Mouse (Mus musculus) embryo, embryonic 11 days (tissue): ENCODE results near the gene Gtf2ird1.
"Not testable (repeated sequence)": the region's sequence is repeated elsewhere in the genome, so short reads cannot be mapped to it uniquely, and the experiment has no call there.

Experiments
- DNase-seq: peaks from one replicate; pipeline ENCODE4 v3.0.0-alpha.2; 2015

The Gtf2ird1 gene

DNA sequence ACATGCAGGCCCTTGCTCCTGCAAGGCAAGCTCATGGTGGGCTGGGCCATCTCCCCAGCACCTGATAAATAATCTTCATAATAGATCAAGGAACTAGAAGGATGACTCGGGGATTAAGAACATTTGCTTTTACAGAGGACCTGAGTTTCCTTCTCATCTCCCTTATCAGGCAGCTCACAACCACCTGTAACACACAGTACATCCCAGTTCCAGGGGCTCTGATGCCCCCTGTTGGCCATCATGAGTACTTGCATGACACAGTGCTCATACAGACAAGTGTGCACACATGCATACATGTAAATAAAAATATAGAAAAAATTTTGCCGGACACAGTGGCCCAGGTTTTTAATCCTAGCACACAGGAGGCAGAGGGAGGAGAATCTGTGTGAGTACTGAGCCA, 17.4 kb upstream of the Gtf2ird1 start:
- DNase-seq = no peak

DNA sequence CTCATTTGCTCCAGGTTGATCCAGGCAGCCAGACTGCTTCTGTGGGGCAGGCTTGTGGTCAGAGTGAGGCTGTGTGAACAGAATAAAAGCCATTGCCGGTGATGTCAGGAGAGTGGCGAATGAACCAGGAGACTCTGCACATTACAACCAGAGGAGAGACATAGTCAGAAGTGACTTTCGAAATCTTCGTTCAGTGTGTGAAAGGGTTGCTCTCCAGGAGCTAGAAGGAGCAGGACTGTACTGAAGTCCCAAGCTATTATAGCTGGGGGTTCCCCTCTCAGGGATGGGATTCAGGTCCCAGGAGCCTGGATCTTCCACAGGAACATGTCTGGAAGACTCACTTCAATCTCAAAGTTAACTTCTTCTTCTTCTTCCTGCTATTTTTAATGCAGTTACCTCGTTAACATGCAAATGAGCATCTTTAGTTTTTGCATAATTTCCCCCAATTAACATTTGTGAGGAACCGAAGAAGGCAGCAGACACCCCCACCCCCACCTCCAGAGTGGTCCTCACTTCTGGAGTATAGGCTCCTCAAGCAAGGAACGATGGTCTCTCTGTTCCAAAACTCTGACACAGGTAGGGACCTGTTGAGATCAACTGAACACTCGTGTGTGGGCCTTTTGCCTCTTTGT, 14.1 kb upstream of the Gtf2ird1 start:
- no peak for DNase-seq

DNA sequence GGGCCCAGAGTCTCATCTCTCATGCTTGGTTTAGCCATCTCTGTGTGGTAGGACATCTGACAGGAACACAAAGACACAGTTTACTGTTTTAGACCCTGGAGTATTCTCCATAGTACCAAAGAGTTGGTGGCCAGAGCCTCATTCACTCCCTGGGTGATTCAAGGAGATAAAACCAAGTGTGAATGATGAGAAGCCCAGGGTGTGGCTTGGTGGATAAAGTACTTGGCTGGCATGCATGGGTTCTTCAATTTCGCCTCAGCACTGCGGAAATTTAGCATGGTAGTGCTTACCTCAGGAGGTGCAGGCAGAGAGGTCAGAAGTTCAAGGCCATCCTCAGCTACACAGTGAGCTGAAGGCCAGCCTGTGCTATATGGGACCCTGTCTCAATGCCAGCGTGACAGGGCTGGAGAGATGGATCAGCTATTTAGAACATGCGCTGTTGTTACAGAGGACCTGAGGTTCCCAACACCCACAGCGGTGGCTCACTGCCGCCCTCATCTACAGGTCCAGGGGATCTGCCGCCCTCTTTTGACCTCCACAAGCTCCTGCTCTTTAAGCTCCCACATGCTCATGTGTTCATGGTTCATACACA, 13.1 kb upstream of the Gtf2ird1 start:
- no peak for DNase-seq

DNA sequence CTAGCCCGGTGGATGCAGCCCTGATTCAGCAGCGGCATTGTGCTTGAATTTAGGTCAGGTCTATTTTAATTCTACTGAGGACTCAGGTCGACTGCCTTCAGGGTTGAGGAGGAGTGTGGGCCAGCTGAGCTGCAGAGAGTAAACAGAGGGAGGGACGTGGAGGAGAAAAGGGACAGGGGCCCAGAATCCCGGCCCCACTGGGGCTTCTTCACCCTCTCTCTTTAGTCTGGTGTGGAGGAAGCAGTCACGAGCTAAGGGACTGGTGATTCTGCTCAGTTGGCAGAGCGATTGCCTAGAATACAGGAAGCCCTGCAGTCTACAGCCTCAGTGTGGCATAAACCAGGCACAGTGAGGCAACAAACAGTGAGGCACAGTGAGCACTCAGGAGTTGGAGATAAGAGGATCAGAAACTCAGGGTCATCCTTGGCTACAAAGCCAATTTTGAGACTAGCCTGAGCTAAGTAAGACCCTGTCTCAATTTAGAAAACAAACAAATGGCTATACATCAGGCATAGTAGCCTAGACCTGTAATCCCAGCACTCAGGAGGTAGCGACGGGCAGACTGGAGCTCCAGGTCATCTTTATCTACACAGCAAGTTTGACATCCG, 11.7 kb upstream of the Gtf2ird1 start:
- no peak for DNase-seq

DNA sequence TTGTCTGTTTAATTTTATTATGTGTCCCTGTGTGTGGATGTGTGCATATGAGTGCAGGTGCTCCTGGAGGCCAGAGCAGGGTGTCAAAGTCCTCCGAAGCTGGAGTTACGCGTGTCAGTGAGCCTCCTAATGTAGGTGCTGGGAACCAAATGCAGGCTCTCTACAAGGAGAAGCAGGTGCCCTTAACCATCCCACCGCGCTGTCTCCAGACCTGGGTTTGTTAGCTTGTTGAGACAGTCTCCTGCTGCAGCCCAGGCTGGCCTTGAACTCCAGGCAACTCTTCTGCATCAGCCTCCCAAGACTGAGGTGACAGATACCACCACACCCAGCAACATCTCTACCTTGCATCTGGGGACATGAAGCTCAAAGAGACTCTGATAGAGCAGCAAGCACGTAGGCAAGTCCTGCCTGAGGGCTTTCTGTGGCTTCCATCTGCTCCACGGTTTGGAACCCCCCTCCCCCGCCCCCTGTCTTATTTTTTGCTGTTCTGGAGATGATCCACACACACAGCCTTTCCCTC, 10.6 kb upstream of the Gtf2ird1 start:
- no peak for DNase-seq

DNA sequence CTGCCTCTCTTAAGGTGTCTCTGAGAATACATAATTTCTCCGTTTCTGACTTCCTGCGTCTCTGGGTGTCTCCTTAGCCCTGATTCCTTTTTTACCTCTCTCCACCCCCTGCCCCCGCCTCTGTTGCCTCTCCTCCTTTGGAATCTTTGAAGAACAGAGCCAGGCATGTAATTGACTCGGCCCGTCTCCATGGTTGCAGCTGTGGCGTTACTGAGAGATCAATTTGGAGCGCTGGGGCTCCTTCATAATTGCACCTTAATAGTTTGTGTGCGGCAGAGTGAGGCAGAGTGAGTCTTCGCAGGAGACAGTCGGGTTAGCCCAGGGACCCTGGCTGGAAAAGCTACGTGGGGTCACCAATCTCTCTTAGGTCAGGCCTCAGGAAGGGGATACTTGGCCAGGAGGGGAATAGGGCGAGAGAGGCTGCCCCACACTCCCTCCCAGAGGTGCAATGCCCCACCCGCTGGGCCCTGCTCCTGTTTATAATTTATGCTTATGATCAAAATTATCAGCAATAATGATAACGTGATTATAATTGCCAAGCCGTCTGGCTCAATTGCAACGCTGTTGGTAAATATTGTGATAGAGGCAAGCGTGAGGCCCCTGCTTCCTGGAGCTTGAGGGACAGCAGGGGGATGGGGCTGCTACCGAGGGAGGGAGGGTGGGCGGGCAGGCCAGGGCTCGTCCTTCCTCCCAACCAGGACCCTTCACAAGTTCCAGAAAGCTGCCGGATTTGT, 9.9 kb upstream of the Gtf2ird1 start:
- DNase-seq = peak; percentile 62

DNA sequence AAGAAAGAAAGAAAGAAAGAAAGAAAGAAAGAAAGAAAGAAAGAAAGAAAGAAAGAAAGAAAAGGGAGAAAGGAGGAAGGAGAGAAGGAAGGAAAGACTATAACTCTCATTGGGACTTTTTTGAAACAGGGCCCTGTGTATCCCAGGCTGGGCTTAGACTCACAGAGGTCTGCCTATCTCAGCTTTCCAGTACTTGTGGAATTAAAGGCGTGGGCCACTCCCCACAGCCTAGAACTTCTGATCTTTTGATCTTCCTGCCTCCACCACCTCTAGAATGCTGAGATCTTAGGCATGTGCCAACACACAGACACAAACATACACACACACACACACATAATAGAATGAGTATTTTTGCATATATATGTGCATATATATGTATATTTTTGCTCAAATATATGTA, 8.7 kb upstream of the Gtf2ird1 start:
- no peak for DNase-seq

DNA sequence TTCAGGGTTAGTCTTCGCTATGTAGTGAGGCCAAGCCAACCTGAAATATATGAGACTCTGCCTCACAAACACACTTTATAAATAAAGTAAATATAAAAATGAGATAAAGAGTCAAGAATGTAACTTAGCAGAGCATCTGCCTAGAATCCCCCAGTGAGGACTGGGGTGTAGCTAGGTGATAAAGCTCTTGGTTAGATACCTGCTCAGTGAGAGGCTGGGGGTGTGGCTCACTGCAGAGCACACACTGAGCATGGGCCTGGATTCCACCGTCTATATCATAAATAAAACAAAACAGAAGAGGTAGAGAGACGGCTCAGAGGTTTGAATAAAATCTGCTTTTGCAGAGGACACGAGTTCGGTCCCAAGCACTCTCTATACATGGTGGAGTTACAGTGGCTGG, 7.7 kb upstream of the Gtf2ird1 start:
- DNase-seq = no peak

DNA sequence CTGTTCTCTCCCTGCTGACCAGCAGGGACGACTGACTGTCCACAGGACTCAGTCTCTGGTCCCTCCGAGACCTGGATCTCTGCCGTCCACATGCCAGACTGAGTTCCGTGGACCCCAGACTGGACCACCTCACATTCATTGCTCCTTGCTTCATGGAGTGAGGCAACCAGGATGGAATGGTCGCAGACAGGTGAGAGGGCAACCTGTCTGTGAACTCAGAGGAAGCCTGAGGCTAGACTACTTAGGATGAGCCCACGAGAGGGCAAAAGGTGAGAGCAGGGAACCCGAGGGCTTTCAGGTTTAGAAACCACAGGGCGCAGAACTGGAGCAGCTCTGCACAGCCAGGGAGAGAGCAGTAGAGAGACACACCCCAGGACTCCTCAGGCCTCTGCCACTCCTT, 6.2 kb upstream of the Gtf2ird1 start:
- no peak for DNase-seq

DNA sequence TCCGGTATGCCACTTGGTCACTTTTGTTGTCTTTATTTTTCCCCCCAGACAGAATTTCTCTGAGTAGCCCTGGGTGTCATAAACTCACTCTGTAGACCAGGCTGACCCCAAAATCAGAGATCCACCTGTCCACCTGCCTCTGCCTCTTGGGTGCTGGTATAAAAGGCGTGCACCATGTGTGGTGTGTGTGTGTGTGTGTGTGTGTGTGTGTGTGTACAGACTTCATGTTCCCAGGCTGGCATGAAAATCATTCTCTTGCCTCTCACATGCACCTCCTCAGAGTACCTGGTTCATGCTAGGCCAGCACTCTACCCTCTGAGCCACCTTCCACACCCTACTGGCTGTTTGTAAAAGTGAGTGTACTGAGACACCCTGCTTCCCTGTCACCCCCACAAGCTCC, 5.8 kb upstream of the Gtf2ird1 start:
- DNase-seq = no peak

DNA sequence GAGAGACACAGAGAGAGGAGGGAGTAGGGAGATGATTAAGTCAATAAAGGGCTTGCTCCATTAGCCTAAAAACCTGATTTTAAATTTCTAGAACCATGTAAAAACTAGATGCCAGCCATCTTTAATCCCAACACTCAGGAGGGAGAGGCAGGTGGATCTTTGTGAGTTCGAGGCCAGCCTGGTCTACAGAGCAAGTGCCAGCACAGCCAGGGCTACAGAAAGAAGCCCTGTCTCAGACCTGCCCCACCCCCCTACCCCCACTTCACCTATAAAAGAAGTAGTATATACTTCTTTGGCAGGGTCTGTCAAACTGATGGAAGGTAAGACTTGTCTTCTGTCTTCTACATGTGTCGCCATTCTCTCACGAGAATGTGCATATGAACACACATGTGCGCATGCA, 4.0 kb upstream of the Gtf2ird1 start:
- no peak for DNase-seq

DNA sequence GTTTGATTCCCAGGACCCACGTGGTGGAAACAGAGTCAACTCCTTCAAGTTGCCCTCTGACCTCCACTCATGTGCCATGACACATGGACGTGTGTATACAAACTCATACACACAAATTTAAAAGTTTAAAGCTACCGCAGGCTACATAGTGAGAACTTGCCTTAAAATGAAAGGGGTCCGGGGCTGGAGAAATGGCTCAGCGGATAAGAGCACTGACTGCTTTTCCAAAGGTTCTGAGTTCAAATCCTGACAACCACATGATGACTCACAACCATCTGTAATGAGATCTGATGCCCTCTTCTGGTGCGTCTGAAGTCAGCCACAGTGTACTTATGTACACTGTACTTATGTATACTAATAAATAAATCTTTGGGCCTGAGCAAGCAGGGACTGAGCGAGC, 2.6 kb upstream of the Gtf2ird1 start:
- DNase-seq = no peak

DNA sequence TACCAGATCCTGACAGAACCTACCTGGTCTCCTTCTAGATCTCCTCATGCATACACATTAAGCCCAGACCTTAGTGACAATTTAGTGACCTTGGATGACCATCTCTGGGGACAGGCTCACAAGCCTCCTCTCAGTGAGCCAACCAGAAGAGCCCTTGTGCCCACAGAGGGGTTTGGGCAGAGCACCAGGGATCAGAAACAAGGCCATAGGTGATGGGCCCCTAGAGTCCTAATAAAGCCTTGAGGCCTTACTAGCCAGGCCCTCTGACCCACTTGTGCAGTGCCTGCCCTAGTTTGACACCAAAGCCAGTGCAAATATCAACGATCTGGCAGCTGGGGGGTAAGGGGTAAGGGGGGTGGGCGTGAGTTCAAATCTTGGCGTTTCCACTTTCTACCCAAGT, 1.9 kb upstream of the Gtf2ird1 start:
- DNase-seq = no peak

DNA sequence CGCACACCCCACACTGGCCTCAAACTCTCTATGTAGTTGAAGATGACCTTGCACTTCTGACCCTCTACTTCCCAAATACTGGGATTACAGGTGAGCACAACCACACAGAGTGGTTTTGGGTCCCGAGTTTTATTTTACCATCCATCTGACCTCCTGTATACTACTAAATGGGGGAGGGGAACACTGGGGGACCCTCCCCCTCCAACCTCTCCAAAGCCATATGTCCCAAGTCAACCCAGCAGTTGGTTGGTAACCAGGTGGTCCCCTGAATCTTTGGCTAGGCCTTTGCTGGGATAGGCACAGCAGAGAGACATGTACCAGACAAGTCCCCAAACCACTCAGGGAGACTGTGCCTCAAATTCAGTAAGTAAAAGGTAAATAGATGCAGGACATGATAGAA, 855 bp upstream of the Gtf2ird1 start:
- DNase-seq = no peak

DNA sequence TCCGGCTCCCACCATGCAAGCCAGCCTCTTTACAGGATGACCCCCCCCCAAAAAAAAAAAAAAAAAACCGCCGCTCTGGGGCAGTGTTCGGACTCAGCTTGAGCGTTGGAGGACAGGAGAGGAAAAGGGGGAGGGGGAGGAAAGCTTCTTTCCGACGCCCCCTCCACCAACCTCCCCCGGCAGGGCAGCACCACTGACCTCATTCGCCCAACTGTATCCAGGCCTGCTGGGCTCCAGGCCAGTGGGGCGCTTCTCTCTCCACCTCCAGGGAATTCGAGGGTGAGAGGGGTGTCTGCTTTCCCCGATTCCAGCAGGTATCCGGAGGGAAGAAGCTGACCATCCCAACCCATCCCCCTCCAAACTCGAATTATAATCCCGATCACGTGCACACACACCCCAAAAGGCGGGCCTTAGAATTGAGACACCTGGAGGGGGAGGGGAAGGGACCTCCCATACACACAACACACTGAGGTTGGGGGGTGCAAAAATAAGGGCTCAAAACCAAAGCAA, 547 bp downstream of the Gtf2ird1 start:
- peak; percentile 86 for DNase-seq

DNA sequence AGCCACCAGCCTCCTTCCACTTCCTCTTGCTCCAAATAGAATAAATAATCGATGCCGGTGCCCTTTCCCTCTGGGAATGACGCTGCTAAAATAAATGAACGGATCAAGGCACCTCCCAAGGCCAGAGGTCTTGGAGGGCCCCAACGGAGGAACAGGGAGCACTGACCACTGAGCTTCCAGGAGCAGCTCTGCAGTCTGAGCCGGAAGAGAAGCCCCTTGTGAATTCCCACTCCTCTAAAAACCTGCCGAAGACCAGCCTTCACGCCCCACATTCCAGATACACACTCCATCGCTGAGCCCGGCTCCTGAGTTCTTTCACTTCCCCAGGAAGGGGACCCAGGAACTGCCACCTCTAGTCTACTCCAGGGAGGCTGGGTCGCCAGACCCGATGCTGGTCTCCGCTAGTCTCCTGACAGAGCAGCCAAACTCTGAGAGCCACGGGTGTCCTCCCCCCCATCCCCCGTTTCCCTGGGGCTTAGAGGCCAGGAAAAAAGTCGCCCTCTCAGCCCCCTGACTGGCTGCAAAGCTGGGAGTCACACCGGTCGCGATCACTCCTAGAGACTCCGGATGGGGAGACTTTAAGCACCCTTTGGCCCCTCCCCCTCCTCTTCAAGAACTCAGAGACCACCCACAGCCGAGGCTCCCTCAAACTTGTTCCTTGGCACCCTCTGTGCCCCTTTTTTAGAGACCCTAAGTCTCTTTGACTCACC, 1.2 kb downstream of the Gtf2ird1 start:
- DNase-seq = peak; percentile 85

DNA sequence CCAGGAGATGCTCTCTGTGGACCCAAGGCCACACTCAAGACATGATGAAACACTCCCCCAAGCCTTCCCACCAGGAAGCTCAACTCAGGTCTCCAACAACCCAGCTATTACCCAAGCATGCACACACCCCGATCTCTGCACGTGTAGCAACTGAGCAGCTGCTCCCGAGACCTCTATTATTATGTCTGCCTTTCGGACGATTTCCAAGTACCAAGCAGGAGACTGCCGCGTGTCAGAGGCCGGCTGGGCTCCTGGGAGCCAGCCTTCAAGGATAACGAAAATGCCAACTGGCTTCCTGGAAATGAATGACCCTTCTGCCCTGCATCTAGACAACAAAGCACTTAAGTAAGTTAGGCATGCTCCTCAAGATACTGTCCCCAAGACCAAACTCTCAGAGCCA, 2.1 kb downstream of the Gtf2ird1 start:
- no peak for DNase-seq

DNA sequence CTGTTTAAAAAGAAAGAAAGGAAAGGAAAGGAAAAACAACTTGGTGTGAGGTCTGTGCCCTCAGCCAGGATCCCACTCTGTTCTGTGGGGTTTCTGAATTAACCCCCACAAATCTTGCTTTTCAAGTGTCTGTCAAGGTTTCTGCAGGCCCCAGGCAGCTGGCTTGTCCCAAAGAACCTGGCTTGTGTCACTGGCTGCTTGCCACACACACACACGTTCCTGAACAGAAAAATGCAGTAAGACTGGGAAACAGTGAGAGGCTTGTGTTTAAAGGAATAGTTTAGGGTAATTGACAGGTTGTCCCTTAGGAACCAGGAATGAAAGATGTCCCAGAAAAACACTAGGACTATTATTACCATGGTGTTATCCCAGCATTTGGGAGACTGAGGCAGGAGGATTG, 2.9 kb downstream of the Gtf2ird1 start:
- DNase-seq = no peak

DNA sequence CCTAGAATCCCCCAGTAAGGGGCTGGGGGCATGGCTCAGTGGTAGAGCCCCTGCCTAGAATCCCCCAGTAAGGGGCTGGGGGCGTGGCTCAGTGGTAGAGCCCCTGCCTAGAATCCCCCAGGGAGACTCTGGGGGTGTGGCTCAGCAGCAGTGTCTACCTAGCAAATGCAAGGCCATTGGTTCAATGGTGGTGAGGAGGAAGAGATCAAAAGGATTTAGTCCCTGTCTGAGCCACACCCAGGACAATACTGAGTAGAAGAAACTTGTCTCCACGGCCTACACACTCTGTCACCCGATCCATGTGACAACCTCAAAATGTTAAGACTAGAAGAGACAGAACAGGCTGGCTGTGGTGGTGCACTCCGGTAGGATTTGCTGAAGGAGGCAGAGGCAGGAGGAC, 9.8 kb downstream of the Gtf2ird1 start:
- not testable (repeated sequence) for DNase-seq

DNA sequence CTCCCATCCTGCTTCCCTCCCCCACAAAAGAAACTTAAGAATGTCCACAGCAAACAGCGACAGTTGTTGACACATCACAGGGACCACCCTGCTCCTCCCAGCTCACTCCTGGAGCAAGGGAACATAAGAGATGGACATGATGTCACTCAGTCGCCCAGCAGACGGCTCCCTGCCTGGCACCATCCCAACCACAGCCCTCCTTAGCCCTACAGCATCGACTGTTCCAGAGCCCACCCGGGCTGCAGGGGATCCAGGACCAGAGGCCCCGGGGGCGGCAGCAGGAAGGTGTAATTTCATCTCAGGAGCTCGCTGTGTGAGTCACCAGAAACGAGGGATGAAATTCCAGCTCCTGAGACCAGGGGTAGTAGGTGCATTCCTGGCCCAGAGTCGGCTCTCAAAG, 10.6 kb downstream of the Gtf2ird1 start:
- peak; percentile 42 for DNase-seq

DNA sequence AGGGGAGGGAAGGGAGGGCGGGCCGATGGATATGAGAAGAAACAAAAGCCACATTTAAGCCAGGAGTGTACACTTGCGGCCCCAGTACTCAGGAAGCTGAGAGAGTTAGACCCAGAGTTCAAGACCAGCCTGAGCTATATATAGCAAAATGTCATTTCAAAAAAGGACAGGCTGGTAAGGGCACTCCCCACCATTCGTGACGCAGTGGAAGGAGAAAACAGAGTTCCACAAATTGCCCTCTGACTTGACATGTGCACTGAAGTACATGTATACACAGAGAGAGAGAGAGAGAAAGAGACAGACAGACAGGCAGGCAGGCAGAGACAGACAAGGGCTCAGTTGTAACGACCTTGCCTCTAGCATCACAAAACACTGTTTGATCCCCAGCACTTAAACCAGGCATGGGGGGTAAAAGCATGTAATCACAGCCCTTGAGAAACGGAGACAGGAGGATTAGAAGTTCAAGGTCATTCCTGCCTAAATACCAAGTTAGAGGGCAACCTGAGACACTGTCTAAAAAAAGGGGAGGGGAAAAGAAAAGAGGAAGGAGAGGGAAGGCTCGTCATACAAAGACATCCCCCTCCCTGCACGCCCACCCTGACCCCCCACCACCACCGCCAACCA, 11.2 kb downstream of the Gtf2ird1 start:
- DNase-seq = no peak

DNA sequence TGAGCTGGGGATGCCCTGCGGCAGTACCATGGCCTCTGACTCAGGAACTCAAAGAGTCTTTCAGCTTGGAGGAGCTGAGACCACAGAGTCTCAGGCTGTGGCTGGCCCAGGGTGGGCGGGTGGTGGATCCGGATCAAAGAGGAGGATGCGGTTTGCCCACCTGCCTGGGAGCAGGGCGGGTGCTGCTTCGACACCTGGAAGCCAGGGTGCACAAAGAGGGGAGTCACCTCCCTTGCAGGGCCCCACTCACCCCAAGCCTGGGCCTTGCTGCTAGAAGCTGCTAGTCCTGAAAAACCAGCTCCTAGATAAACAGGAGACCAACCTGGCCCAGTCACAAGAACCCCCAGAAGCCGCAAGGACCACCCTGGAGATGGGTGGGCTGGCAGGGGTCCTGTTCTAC, 12.0 kb downstream of the Gtf2ird1 start:
- DNase-seq = no peak

DNA sequence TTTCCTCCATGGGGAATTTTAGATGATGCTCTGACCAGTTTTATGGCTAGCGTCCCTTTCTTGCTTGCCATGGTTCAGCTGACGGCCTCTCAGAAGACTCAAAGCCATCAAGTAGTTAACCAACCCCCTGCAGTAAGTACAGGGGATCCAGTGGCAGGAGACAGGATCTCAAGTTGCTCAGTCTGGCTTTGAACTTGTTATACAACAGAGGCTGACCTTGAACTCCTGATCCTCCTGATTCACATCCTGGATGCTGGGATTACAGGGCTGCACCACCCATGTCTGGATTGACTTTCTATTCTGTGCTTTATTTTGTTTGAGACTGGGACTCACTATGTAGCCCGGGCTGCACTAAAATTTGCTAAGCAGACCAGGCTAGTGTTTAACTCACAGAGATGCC, 14.4 kb downstream of the Gtf2ird1 start:
- no peak for DNase-seq
